Mouse (Mus musculus) E14TG2a.4 (cell line): ENCODE data around the gene Gm20388.

Experiments used
- H3K27me3 ChIP-seq: 2 replicates; pipeline ENCODE4 v1.6.1; 2014; ENCODE audit warnings: low read length, control low read depth; ENCODE audit not compliant: insufficient read depth
- H3K36me3 ChIP-seq: 2 replicates; pipeline ENCODE4 v1.6.1; 2014; ENCODE audit warnings: low read length, control low read depth; ENCODE audit not compliant: insufficient read depth
- H3K4me1 ChIP-seq: replicated peaks from 2 replicates; pipeline ENCODE4 v1.6.1; 2014; ENCODE audit warnings: low read depth, low read length, control low read depth
- H3K4me3 ChIP-seq: replicated peaks from 2 replicates; pipeline ENCODE4 v1.5.1; 2014; ENCODE audit warnings: mild to moderate bottlenecking, low read length
- H3K9me3 ChIP-seq: 2 replicates; pipeline ENCODE4 v1.6.1; 2014; ENCODE audit warnings: low read length, control low read depth
- CTCF ChIP-seq: conservative IDR thresholded peaks from 2 replicates; pipeline ENCODE4 v1.5.1; 2014; ENCODE audit warnings: low read length
- NANOG ChIP-seq: IDR thresholded peaks from 2 replicates; pipeline ENCODE4 v1.6.1; 2014; ENCODE audit warnings: borderline replicate concordance, low read length, mixed read lengths
- POU5F1 ChIP-seq: IDR thresholded peaks from 2 replicates; pipeline ENCODE4 v1.6.1; 2014; ENCODE audit warnings: low read length, borderline replicate concordance

Gene Gm20388

DNA sequence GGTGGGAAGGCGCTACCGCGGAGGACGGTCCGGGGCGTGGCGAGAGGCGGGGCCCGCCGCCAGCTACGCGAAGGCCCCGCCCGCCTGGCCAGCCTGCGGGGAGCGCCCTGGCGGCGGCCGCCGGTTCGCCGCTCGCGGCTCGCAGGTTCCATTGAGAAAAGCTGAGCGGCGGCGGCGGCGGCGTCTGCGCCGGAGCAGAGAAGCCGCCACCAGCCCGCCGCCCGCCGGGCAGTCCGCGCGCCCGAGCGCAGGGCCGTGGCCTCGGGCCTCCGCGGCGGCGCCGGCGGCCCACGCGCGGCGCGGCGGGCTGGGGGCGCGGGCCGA is 2371.4 kb downstream of the Gm20388 start, which contains the start of gene Zfpm1:
TSS of gene Zfpm1 (plus strand) at position 107 of the 324 bp plus-strand sequence.
- H3K27me3 ChIP-seq, result peaks cover 68% of the 10 kb centered on the region
- H3K4me3 ChIP-seq, result peak within 1 kb of the TSS; percentile 83
- H3K4me1 ChIP-seq, result peaks cover 49% of the 10 kb centered on the region
- TF ChIP-seq POU5F1 (no peak), CTCF (no peak), NANOG (no peak)
- H3K36me3 ChIP-seq, result no peaks in the 10 kb centered on the region
- H3K9me3 ChIP-seq, result no peaks in the 10 kb centered on the region

DNA sequence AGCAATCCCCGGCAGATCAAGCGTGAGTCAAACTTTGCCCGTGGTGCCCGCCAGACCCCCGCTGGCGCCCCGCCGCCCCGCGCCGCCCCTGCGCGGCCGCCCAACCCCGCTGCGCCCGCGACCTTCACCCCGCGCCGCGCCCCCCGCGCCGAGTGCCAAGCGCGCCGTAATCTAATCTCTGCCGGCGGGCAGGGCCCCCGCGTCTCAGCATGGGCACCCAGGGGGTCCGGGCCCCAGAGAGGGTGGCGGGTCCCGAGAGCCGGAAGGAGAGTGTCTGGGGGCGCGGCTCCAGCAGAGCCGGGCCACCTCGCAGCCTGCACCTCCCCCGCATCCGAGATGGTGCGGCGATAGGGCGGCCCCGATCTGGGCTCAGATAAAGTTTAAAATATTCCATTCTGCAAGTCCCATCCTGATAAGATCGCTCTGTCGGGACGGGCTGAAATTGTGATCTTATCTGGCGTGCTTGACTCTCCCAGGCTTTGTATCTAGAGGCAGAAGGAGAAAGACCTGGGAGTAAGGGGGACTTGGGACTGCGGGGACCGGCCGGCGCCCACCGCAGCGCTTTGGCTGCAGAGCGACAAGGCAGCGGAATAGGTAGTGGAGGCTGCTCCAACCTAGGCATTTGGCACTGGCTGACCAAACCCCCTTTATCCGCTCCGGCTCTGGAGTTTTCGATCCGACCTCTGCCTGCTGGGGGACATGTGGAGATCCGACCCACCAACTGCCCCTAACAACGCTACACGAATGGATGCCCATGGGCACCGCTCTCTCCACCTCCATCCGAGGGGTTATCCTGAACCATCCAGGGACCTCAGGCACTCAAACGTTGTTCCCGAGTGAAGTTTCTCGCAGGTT is 2372.1 kb downstream of the Gm20388 start:
- Histone ChIP-seq H3K4me3 (peak overlapping the region; percentile 83), H3K4me1 (peaks cover 42% of the 10 kb centered on the region), H3K9me3 (no peaks in the 10 kb centered on the region), H3K36me3 (no peaks in the 10 kb centered on the region), H3K27me3 (peaks cover 72% of the 10 kb centered on the region)
- TF ChIP-seq NANOG (no peak), POU5F1 (no peak)

DNA sequence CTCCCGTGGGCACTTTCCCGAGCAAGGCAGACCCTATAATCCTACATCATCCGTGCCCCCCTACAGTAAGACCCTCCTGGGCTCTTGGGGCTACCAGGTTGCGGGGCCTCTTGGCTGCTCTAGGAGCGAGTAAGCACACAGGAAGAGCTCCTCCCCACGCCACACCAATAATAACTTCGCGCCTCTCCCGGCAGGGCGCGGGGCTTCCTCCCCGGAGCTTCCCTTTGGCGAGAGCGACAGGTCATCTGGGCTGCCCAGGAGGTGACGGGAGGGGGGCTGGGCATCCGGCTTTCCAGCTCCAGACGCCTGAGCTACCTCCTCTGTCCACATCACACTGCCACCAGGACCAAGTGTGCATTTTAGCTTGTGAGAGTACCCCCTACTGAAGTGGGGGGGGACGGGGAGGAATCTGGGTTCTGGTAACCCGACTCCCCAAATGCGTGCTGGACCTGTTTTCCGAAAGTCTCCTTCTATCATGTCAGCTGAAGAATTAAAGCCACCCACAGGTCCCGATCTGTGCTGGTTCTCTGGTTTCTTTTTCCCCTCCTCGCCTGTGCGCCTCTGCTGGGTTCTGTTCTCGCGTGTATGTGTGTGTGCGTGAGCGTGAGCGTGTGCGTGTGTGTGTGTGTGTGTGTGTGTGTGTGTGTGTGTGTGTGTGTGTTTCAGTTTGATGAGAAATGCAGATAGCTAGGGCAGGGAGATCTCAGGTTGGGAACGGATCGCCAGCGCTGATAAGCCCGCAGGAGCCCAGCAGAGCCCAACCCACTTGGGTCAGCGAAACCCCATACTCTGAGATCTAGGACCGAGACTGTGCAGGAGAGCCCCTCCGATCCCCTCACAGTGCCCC is 2372.9 kb downstream of the Gm20388 start:
- peak overlapping the region; percentile 83 for H3K4me3 ChIP-seq
- no peaks in the 10 kb centered on the region for H3K9me3 ChIP-seq
- H3K4me1 ChIP-seq, result peaks cover 42% of the 10 kb centered on the region
- no peaks in the 10 kb centered on the region for H3K36me3 ChIP-seq
- no peak for TF ChIP-seq CTCF
- no peak for TF ChIP-seq POU5F1
- no peak for TF ChIP-seq NANOG
- H3K27me3 ChIP-seq, result peaks cover 74% of the 10 kb centered on the region

DNA sequence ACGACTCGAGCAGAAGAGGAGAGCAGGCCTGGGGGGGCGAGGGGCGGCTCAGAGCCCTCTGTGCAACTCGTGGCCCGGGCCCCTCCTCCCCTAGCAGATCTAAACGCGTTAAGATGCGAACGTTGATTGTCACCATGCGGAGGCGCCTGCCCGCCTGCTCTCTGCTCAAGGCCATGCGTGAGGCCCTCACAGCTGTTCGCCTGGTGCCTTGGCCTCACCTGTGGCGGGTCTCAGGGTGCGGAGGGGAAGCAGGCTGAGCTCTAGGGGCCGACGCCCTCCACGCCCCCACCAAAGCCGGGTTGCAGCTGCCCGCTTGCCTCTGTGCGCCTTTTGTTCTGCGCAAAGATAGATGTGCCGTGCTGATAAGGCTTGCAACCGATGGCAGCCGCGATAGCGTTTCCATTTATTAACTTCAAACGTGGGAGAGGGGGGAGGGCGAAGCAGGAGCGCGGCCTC is 2373.6 kb downstream of the Gm20388 start:
- no peak for TF ChIP-seq CTCF
- peaks cover 42% of the 10 kb centered on the region for H3K4me1 ChIP-seq
- H3K4me3 ChIP-seq, result peak overlapping the region; percentile 83
- H3K9me3 ChIP-seq, result no peaks in the 10 kb centered on the region
- H3K27me3 ChIP-seq, result peaks cover 74% of the 10 kb centered on the region
- no peaks in the 10 kb centered on the region for H3K36me3 ChIP-seq

DNA sequence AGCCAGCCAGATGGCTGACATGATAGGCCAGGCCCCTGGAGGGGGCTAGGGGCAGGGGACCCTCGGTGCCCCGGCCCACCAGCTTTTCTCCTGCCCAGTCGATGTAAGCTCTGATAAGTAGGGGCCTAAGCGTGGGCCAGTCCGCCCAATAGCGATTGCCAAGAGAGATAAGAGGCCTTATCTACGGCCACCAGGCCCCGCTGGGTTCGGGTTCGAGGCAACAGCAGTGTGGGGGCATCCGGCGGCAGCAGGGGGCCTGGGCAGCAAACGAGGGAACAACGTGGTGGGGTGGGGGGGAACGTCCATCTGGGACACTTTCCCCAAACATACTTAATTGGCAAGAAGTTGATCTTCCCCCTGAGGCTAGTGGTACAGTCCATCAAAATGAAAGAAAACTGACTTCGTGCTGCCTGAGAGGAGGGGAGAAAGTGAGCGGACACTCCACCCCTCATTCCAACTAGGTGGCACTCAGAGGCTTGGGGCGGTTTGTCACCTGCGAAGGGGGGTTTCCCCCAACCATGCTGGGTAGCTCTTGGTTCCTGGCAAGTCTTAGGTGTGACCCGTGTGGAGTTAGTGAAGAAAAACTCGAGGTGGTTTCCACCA is 2374.1 kb downstream of the Gm20388 start:
- peak overlapping the region; percentile 83 for H3K4me3 ChIP-seq
- no peak for TF ChIP-seq POU5F1
- peaks cover 42% of the 10 kb centered on the region for H3K4me1 ChIP-seq
- peaks cover 71% of the 10 kb centered on the region for H3K27me3 ChIP-seq
- no peaks in the 10 kb centered on the region for H3K9me3 ChIP-seq
- H3K36me3 ChIP-seq, result no peaks in the 10 kb centered on the region

DNA sequence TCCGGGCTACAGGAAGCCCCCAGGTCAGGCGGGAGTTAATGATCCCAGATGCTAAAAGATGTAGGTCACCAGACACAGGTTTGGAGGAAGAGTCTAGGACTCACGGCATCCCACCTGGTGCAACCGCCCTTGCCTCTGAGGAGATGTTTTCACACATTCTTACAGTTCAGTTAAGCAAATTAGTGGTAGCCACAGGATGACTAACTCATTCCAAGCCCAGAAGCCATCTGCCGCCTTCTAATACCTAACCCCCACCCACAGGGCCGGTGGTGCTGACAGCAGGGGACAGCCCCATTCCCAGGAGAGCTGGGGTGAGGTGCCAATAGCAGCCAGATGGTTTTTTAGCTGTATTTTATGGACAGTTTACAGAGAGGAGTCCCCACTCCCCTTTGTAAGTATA is 2375.1 kb downstream of the Gm20388 start:
- Histone ChIP-seq H3K4me3 (no peak overlapping the region), H3K4me1 (peaks cover 36% of the 10 kb centered on the region), H3K9me3 (no peaks in the 10 kb centered on the region), H3K36me3 (no peaks in the 10 kb centered on the region), H3K27me3 (peaks cover 71% of the 10 kb centered on the region)
- TF ChIP-seq POU5F1 (no peak), NANOG (no peak), CTCF (no peak)

DNA sequence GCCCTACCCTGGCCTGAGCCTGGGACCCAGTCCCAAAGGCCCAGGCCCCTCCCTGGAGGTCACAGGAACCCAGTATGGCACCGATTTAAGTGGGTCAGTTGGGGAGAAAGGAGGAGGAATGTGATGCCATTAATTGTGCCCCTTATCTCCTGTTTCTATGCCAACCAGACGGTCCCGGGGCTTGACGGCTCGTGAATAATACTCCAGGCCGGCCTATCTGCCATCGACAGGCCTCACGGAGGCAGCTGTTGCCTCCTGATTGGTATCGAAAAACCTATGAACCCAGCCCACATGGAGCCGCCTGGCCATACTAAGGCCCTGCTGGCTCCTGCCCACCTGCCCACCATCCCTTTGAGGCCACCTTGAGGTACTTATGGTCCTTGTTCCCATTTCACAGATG is 2376.3 kb downstream of the Gm20388 start:
- Histone ChIP-seq H3K9me3 (no peaks in the 10 kb centered on the region), H3K27me3 (peaks cover 71% of the 10 kb centered on the region), H3K36me3 (no peaks in the 10 kb centered on the region), H3K4me3 (no peak overlapping the region), H3K4me1 (peaks cover 36% of the 10 kb centered on the region)
- TF ChIP-seq POU5F1 (no peak), NANOG (no peak), CTCF (no peak)

DNA sequence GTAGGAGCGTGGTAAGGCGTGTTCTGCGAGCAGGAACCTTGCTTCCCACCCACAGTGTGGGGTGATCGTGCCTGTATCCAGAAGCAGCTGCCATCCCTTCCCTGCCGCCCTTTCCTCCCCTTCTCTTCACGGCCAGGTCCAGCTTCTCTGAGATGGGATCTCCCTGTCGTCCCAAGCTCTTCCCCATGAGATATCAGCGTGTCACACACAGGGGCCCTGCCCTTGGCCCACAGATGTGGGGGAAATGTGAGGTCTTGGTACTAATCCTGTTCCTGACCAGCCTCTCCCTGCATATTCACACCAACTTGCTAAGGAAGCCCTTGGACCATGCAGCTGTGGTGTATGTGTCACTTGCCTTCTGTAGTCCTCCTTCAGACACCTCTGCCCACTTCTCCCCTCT is 2377.1 kb downstream of the Gm20388 start:
- no peaks in the 10 kb centered on the region for H3K9me3 ChIP-seq
- H3K4me1 ChIP-seq, result peaks cover 35% of the 10 kb centered on the region
- no peaks in the 10 kb centered on the region for H3K36me3 ChIP-seq
- H3K4me3 ChIP-seq, result no peak overlapping the region
- TF ChIP-seq POU5F1 (no peak), NANOG (no peak), CTCF (no peak)
- H3K27me3 ChIP-seq, result peaks cover 68% of the 10 kb centered on the region
